Mouse (Mus musculus): ENCODE data around the gene Ulk1.

Gene Ulk1

DNA sequence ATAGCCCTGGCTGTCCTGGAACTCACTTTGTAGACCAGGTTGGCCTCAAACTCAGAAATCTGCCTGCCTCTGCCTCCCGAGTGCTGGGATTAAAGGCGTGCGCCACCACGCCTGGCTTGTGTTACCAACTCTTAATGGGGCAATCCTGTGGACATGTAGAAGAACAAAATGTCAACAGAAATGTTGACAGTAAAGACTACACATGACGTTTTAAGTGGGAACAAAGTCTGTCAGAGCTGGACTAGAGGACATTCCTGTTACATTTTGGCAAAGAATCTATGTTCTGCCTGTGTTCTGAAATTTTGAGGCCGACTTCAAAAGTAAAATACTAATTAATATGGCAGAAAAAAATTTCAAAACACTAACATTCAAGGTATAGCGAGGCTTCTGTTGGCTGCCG lies 46.0 kb downstream of the Ulk1 start:
- no peak for DNase-seq

- DNase-seq: no peak
Observed at GRCm38 (mm10) chr5:110745021-110745420, 64.9 kb downstream of the Ulk1 start.

DNA sequence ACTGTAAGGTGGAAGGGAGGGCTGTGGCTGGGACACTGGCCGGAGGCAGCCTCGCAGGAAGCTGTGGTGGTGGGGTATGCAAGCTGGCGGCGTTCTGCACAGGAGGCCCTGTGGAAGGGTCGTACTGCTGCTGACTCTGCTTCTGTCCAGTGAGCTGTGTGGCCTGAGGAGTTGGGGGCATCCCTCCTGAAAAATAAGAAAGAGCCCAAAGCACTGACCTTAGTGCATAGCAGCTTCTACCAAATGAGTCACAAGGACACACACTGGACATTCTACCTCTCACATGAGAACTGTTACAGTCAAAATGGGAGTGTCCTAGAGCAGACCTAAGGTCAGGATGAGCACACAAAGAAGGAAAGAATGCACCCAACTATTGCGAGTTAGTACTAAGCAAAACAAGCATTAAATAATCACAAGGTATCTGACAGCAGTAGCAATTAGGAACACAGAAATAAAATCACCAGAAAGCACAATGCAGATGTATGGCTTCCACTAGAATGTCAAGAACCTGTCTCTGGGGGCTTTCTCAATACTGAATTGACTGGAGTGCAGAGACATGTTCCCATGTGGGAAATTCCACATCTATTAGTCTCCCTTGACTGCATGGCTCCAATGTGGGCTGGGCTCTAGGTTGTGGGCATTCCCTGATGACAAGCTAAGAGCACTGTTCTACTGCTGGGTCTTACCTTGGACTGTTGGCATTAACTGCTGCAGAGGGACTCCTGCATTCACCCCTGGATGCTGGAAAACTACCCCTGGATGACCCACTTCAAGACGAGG lies 70.2 kb downstream of the Ulk1 start:
- no peak for DNase-seq

GRCm38 (mm10) chr5:110735606-110736005 lies 74.3 kb downstream of the Ulk1 start:
- no peak for DNase-seq

Measured in cerebellum, postnatal 14 days (tissue).